Mouse (Mus musculus) layer of hippocampus, adult 2 months (tissue): ENCODE measurements around the gene Banf2. TPM values are rescaled to one million over a fixed set of nuclear protein-coding genes. Genes with fewer than 3 reads are reported as not detected.

Source experiments
- DNase-seq, 2 experiments: peaks; one replicate each; pipeline ENCODE4 v3.0.0; 2022; ENCODE audit warnings: low spot score in 2 of 2
- H3K27ac ChIP-seq: fragments of 200-600 bp; 2 replicates; pipeline ENCODE4 v1.8.1; 2022
- H3K4me3 ChIP-seq: fragments of 200-600 bp; 2 replicates; pipeline ENCODE4 v1.8.1; 2022; ENCODE audit warnings: mild to moderate bottlenecking
- CTCF ChIP-seq: fragments of 200-600 bp; conservative IDR thresholded peaks from 2 replicates; pipeline ENCODE4 v1.8.1; 2022; ENCODE audit warnings: antibody characterized with exemption, mild to moderate bottlenecking, moderate library complexity
- total RNA-seq, 2 experiments: library from RNA; stranded (reverse); gene quantifications; 2 replicates each; pipeline ENCODE4 v1.2.3; 2021

The Banf2 gene
- total RNA-seq, 2 experiments from 2014 or later: not detected

DNA sequence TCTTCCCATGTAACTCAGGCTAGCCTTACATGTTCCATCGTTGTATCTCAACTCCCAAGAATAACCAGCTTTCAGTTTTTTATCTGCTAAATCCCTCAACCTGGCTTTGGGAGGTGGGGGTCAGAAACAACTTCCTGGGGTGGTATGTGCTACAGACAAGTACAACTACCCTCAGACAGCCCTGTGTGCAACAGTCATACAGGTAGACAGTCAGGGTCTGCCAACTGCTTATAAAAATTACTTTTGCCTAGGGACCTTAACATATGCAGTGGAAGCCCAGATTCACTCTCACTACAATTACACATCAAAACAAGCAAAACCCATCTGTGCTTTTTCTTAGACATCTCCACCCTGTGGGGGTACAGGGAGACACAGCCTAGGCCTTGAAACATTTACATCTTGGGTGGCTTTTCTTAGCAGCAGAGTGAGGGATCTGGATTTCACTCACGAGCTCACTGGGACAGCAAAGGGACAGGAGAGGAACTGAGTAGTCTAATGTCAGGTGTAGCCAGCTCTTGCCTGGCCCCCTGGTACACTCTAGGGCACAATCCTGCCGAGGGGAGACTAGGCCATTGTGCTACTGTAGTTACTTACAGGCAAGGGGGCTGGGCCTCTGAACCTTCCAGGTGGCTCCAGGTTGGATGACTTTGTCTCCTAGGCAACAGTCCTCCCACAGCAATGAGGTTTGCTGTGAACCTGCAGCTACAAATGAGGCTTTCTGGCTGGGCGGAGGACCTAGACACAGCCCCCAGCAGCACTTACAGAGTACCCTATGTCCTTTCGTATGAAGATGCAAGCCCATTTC, 13.1 kb downstream of the Banf2 start:
- Histone ChIP-seq H3K4me3 (no peak overlapping the region), H3K27ac (no peak overlapping the region)
- TF ChIP-seq CTCF: peak; percentile 37
- DNase-seq: no peak

DNA sequence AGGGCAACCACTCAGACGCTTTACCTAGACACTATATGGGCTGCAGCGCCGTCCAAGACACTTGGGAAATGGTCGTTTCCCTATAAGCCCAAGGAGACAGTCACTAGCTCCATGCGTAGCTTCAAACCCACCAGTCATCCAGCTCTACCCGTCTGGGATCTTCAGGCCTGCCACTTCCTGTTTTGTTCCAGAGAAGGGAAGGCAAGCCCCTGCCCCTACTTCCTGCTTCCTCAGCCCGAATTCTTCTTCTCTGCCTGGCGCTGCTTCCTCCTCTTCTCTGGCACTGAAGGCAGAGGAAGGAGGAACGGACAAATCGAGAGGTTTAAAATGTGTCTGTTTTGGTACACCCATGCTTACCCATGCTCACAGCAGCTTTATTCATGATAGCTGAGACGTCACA, 14.1 kb downstream of the Banf2 start:
- no peak overlapping the region for H3K4me3 ChIP-seq
- no peak for DNase-seq
- H3K27ac ChIP-seq: no peak overlapping the region
- no peak for TF ChIP-seq CTCF

GRCm38 (mm10) chr2:144050146-144050680, 17.4 kb downstream of the Banf2 start:
- H3K27ac ChIP-seq: no peak overlapping the region
- DNase-seq: no peak
- no peak overlapping the region for H3K4me3 ChIP-seq
- TF ChIP-seq CTCF: no peak

- no peak for DNase-seq
- no peak overlapping the region for H3K4me3 ChIP-seq
These were observed 18.0 kb downstream of the Banf2 start for GRCm38 (mm10) chr2:144050861-144051260.

GRCm38 (mm10) chr2:144052410-144053065, 19.7 kb downstream of the Banf2 start:
- no peak for TF ChIP-seq CTCF
- peak; percentile 75 to 86 for DNase-seq
- Histone ChIP-seq H3K27ac (peak overlapping the region; percentile 63), H3K4me3 (no peak overlapping the region)

More at GRCm38 (mm10) chr2:144050861-144051260, 18.0 kb downstream of the Banf2 start:
- no peak overlapping the region for H3K27ac ChIP-seq
- no peak for TF ChIP-seq CTCF

DNA sequence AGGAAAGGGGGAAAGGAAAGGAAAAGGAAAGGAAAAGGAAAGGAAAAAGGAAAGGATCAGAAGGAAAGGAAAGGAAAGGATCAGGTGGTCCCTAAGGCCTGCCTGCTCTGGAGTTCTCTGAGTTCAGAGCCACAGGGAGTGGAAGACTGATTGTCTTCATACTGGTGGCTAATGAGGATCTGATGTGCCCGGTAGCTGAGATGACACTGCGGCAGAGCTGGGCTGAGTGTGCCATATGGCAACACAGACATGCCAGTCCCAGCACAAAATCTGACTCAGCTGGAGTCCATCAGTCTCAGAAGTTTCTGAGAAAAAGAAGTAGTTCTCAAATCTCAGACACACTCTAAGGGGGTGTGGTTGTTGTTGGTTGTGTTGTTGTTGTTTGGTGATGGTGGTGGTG, 24.9 kb downstream of the Banf2 start:
- no peak overlapping the region for H3K27ac ChIP-seq
- H3K4me3 ChIP-seq: no peak overlapping the region
- DNase-seq: no peak
- no peak for TF ChIP-seq CTCF

- H3K27ac ChIP-seq: no peak overlapping the region
- TF ChIP-seq CTCF: no peak
- no peak for DNase-seq
- no peak overlapping the region for H3K4me3 ChIP-seq
These were observed 28.8 kb downstream of the Banf2 start for GRCm38 (mm10) chr2:144061701-144062100.

GRCm38 (mm10) chr2:144065499-144065898, 32.6 kb downstream of the Banf2 start:
- no peak overlapping the region for H3K4me3 ChIP-seq
- TF ChIP-seq CTCF: no peak
- no peak for DNase-seq
- no peak overlapping the region for H3K27ac ChIP-seq

DNA sequence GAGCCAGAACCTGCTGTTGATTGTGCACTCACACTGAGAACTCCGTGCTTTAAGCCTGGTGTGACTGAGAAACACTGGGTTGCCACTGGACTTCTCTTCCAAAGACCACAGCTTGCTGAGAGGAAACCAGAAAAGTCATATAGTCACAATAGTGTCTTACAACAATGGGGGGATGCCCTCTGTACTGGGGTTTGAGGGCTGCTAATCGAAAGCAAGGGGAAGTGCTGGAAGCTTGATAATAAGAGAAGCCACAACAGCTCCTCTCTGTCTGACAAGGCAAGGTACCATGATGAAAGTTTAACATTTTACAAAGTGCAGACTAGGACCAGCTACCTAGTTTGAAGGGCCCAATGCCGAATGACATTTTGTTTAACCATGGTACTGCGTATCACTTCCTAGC, 36.8 kb downstream of the Banf2 start:
- Histone ChIP-seq H3K4me3 (no peak overlapping the region), H3K27ac (no peak overlapping the region)
- no peak for TF ChIP-seq CTCF
- DNase-seq: no peak

DNA sequence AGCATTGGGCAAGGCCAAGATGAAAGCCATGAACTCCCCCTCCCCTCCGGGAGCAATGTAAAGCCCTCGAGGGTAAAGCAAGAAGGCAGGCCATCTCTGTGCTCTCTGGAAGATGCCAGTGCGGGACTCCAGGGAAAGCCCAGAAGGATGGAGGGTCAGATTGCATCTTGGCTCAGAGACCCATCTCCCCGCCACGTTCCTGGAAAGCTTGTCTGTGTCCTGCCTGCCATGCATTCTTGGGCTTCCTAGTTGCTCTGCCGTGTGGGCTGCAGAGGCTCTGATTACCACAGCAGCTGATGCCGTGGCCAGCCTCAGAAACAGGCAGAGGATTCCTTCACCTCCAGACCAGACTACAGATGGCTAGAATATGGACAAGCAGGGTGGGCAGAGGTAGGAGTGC, 37.6 kb downstream of the Banf2 start:
- Histone ChIP-seq H3K4me3 (no peak overlapping the region), H3K27ac (no peak overlapping the region)
- TF ChIP-seq CTCF: no peak
- DNase-seq: no peak

DNA sequence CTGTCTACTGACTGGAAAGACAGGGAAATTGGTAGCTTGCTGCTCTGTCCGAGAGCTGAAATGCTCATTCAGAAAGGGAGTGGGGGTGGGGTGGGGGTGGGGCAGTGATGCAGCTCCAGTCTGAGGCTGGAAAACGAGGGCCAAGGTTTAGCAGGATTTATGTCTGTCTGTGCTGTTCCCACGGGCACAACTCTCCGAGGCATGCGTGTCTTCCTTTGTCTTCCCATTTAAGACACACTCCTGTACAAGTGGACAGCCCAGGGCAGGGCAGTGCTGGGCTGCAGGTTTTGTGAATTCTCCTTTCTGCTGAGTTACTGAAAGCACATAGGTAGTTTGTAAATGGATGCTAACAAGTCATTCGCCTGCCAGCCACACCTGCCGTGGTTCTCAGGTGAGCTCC, 39.8 kb downstream of the Banf2 start:
- Histone ChIP-seq H3K4me3 (no peak overlapping the region), H3K27ac (no peak overlapping the region)
- DNase-seq: no peak
- no peak for TF ChIP-seq CTCF

DNA sequence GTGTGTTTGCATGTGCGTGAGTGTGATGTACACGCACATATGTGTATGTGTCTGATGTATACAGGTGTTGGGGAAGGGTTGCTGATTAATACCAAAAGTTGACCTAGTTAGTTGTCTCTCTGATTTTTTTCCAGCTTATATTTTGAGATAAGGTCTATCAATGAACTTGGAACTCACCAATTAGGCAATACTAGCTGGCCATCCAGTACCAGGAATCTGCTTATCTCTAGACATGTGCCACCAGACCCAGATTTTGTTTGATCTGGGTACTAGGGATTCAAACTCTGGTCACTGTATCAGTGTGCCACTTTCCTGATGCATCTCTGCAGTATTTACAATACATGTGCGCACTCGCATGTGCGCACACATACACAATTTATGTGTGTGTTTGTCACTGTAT, 41.2 kb downstream of the Banf2 start:
- Histone ChIP-seq H3K4me3 (no peak overlapping the region), H3K27ac (no peak overlapping the region)
- TF ChIP-seq CTCF: no peak
- DNase-seq: no peak

GRCm38 (mm10) chr2:144076625-144077024, 43.8 kb downstream of the Banf2 start:
- Histone ChIP-seq H3K4me3 (no peak overlapping the region), H3K27ac (no peak overlapping the region)
- no peak for TF ChIP-seq CTCF
- DNase-seq: no peak
